Mouse (Mus musculus): ENCODE measurements at regions not wholly inside any gene's neighbourhood (a gene's known extent, or its start where the extent isn't known, plus 50 kb on each side); places are given as distances from the start of the nearest gene placed in this dataset.

DNA sequence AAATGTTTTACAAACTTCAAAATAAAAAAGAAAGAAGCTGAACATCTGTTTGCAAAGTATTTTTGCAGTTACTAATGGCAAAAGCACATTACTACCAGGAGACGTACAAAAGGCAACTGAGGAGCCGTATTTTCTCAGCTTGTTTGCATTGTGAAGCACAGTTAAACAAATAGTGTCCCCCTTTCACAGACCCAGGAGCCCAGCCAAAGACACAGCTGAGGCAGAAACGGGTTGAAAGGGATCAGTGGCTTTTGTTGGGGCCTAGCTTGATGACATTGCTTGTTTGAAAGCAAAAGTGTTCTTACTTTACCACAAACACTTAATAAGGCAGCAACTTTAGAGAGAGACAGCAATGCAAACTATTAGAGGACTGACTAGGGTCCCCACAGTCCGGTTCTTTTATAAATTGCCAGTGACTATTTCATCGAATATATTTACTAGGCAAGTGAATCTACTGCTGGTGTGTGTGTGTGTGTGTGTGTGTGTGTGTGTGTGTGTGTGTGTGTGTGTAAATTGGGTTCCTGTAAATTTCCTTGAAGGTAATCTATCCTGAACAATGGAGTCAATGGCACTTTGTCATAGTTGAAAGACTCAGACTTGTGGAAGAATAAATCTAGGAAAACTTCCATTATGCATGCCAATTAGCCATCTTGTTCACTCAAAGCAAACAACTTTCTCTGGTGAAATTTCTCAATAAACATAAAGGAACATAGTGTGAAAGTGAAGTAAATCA lies 57.8 kb upstream of the Epha7 start:
- DNase-seq = no peak

DNA sequence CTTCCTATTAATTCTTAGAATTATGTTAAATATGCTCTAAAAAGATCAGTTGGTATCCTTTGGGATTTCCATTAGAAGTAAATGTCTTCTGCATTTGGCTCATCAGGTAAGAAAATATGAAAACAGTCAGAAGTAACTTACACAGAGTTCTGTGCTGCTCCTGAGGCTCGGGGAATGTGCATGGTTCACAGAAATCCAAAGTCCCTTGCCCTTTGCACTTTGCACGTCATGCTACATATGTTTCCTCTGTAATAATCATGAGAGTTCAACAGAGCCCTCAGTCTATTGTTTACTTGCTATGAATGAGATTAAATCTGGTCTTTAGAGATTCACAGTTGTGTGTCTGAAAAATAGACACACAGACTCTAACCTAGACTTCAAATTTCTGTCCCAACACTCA lies 50.6 kb upstream of the Epha7 start:
- peak; percentile 9 to 32 for DNase-seq

Data from kidney, postnatal 25 days (tissue).